14 mouse cellular contexts compared by ENCODE assay signal in the genomic region with DNA sequence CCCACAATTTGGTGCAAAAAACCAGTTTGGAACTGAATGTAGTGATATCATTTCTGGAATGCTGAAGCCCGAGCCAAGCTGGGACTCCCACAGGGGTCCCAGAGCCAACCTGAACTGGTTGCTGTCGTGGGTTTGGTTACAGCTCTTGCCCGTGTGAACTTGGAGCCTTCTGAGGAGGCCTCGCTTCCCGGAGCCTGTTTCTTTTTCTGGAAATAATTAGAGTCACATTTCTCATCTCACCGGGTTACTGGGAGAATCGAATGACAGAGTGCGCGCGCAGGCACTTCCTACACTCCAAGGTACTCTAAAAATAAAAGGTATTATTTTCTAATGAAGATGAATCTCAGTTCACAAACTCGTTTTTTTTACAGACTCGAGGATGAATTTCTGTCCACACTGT.
DNase-seq lines count a peak whose midpoint lies in the region; ATAC-seq and TF ChIP-seq lines count a peak whose summit lies in the region.
"Had no signal": no experiment of that assay in that cellular context is flagged by ENCODE, and none has a peak within 500 bp of the region (broad histone marks: within the 10 kb centered on the region; RNA-seq: fewer than 3 reads in every experiment).

No protein-coding gene starts in this region.

- H3K27me3 ChIP-seq in E14TG2a.4 (ENCODE audit: insufficient read depth, low read length) = no peaks in the 10 kb centered on the region
- H3K27me3 ChIP-seq in limb, embryonic 13.5 days = no peaks in the 10 kb centered on the region; the same call in 1 of the 2 replicates
- no peaks in the 10 kb centered on the region for H3K27me3 ChIP-seq in intestine, postnatal 0 days (replicated peaks; ENCODE audit: control insufficient read depth, insufficient read depth, low read length)
- H3K27me3 ChIP-seq: heart, embryonic 12.5 days had no signal

- whole genome bisulfite sequencing in limb, embryonic 13.5 days = 5% methylated on average over 12 of the region's 12 CpGs
- 80% methylated on average over 12 of the region's 12 CpGs for WGBS in intestine, postnatal 0 days

- H3K36me3 ChIP-seq in E14TG2a.4 (ENCODE audit: insufficient read depth, low read length) = no peaks in the 10 kb centered on the region
- no peaks in the 10 kb centered on the region for H3K36me3 ChIP-seq in limb, embryonic 13.5 days
- H3K36me3 ChIP-seq in intestine, postnatal 0 days (ENCODE audit: control insufficient read depth, insufficient read depth) = no peaks in the 10 kb centered on the region
- H3K36me3 ChIP-seq: heart, embryonic 12.5 days had no signal

- H3K4me1 ChIP-seq in E14TG2a.4 (replicated peaks; ENCODE audit: low read depth, low read length) = peaks cover 97% of the 10 kb centered on the region
- peaks cover 93% of the 10 kb centered on the region for H3K4me1 ChIP-seq in limb, embryonic 13.5 days
- H3K4me1 ChIP-seq in intestine, postnatal 0 days (replicated peaks; ENCODE audit: control insufficient read depth, insufficient read depth, low read length) = no peaks in the 10 kb centered on the region

- TF ChIP-seq CTCF in gastrocnemius, adult 2 months (IDR thresholded peaks at IDR 0.05) = no peak
- no peak for TF ChIP-seq CTCF in E14TG2a.4 (conservative IDR thresholded peaks at IDR 0.05; ENCODE audit: low read length)
- TF ChIP-seq CTCF in intestine, postnatal 0 days (IDR thresholded peaks at IDR 0.05; ENCODE audit: low read depth) = no peak

- intact Hi-C loops in gastrocnemius, adult 2 months (cut with DNase I) = no loop called here
- intact Hi-C loops in heart, postnatal 25 days (cut with DNase I) = no loop called here

- DNase-seq in gastrocnemius, adult 2 months = peak; percentile 21
- no peak for DNase-seq in gastrocnemius, adult 18-20 months (ENCODE audit: low spot score)
- DNase-seq in embryo, embryonic 9.5 days (ENCODE audit: extremely low spot score) = peak; percentile 20
- no peak for DNase-seq in adrenal gland, postnatal 10 days
- no peak for DNase-seq in heart, postnatal 25 days (ENCODE audit: low spot score)
- DNase-seq: cerebellum, postnatal 36 days; gastrocnemius, postnatal 10 days; kidney, adult 9 months; lung, adult 2 months had no signal

- H3K27ac ChIP-seq in gastrocnemius, adult 2 months = no peak overlapping the region
- H3K27ac ChIP-seq in limb, embryonic 13.5 days = peak overlapping the region; percentile 59
- H3K27ac ChIP-seq in intestine, postnatal 0 days (ENCODE audit: low read depth, low read length) = no peak overlapping the region
- H3K27ac ChIP-seq: hindbrain, embryonic 14.5 days had no signal

- ATAC-seq in limb, embryonic 13.5 days (ENCODE audit: low FRiP score, low read depth) = peak; percentile 16; the same call in 1 of the 2 replicates
- ATAC-seq in intestine, postnatal 0 days = no peak

- no peak overlapping the region for H3K4me3 ChIP-seq in gastrocnemius, adult 2 months
- peak overlapping the region; percentile 78 for H3K4me3 ChIP-seq in E14TG2a.4 (replicated peaks; ENCODE audit: low read length)
- H3K4me3 ChIP-seq in limb, embryonic 13.5 days = no peak overlapping the region
- no peak overlapping the region for H3K4me3 ChIP-seq in intestine, postnatal 0 days (ENCODE audit: low read depth, low read length)
- H3K4me3 ChIP-seq: heart, embryonic 12.5 days had no signal

- no peak overlapping the region for H3K9ac ChIP-seq in limb, embryonic 13.5 days
- H3K9ac ChIP-seq in intestine, postnatal 0 days (ENCODE audit: low read depth, low read length) = no peak overlapping the region
- H3K9ac ChIP-seq: heart, embryonic 12.5 days; hindbrain, embryonic 14.5 days had no signal

- no peaks in the 10 kb centered on the region for H3K9me3 ChIP-seq in E14TG2a.4 (ENCODE audit: low read length)
- H3K9me3 ChIP-seq in limb, embryonic 13.5 days = no peaks in the 10 kb centered on the region
- H3K9me3 ChIP-seq in intestine, postnatal 0 days (ENCODE audit: control insufficient read depth) = no peaks in the 10 kb centered on the region
- H3K9me3 ChIP-seq: heart, embryonic 12.5 days had no signal

- peak overlapping the region; percentile 42; the same call in 1 of the 2 replicates for H3K4me2 ChIP-seq in limb, embryonic 13.5 days (replicated peaks)
- H3K4me2 ChIP-seq in intestine, postnatal 0 days (replicated peaks; ENCODE audit: low read depth) = no peak overlapping the region
- H3K4me2 ChIP-seq: heart, embryonic 12.5 days; hindbrain, embryonic 14.5 days had no signal

Comparison
In these comparisons a context has a peak if more than half of its experiments do, and no peak if none do; other contexts are left out.
1. DNase-seq: peak in gastrocnemius, adult 2 months (single experiment) and embryo, embryonic 9.5 days (single experiment); none in gastrocnemius, adult 18-20 months (single experiment), adrenal gland, postnatal 10 days (single experiment) and heart, postnatal 25 days (single experiment).